9 mouse cellular contexts compared by ENCODE assay signal in the genomic region with DNA sequence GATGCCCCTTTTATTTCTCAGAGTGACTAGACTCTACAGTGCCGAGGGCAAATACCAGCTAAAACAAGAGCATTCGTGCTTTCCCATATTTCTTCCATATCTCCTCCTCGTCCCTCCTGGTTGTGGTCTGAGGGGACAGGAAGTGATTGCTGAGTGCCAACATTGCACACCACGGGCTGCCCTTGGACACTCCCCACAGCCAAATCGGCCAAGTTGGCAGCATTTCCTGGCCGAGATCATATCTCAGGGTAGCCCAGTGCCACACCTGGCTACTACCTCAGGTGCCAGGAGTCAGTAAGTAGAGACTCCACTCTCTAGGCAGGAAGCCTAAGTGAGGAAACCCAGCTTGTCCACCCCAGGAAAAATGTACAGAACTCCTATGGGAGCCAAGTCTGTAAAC. TPM values are rescaled to one million over a fixed set of nuclear protein-coding genes. Genes with fewer than 3 reads are reported as not detected.
A peak's percentile ranks its signal among the peaks of the same experiment; 100 is the strongest.
DNase-seq lines count a peak whose midpoint lies in the region; ATAC-seq and TF ChIP-seq lines count a peak whose summit lies in the region.
"Had no signal": no experiment of that assay in that cellular context is flagged by ENCODE, and none has a peak within 500 bp of the region (broad histone marks: within the 10 kb centered on the region; RNA-seq: fewer than 3 reads in every experiment).

No protein-coding gene starts in this region.

- 0 out of 2 replicates have a peak overlapping the region, but pooled peaks have one; percentile 25 for H3K4me2 ChIP-seq in heart, embryonic 13.5 days
- H3K4me2 ChIP-seq in heart, embryonic 11.5 days = no peak overlapping the region
- H3K4me2 ChIP-seq in lung, embryonic 14.5 days = no peak overlapping the region
- 0 out of 2 replicates have a peak overlapping the region, but pooled peaks have one; percentile 1 for H3K4me2 ChIP-seq in stomach, embryonic 15.5 days
- H3K4me2 ChIP-seq: limb, embryonic 12.5 days had no signal

- no peaks in the 10 kb centered on the region for H3K36me3 ChIP-seq in heart, embryonic 13.5 days
- no peaks in the 10 kb centered on the region for H3K36me3 ChIP-seq in heart, embryonic 11.5 days (ENCODE audit: control insufficient read depth, insufficient read depth, low read length)
- no peaks in the 10 kb centered on the region for H3K36me3 ChIP-seq in lung, embryonic 14.5 days (ENCODE audit: insufficient read depth)
- H3K36me3 ChIP-seq in stomach, embryonic 15.5 days = no peaks in the 10 kb centered on the region
- H3K36me3 ChIP-seq: limb, embryonic 12.5 days had no signal

- ATAC-seq in heart, embryonic 13.5 days (ENCODE audit: extremely low read depth, insufficient number of reproducible peaks, low FRiP score, low TSS enrichment) = no peak
- ATAC-seq in heart, embryonic 11.5 days (replicated peaks; ENCODE audit: insufficient number of reproducible peaks, low FRiP score, low TSS enrichment) = no peak
- ATAC-seq in lung, embryonic 14.5 days (ENCODE audit: insufficient read depth) = no peak
- ATAC-seq in stomach, embryonic 15.5 days (ENCODE audit: insufficient read depth, low FRiP score, low read depth) = no peak

- 0 out of 2 replicates have a peak, but pooled peaks cover 4% of the 10 kb centered on the region for H3K27me3 ChIP-seq in heart, embryonic 13.5 days (replicated peaks)
- H3K27me3 ChIP-seq in heart, embryonic 11.5 days (ENCODE audit: control insufficient read depth, insufficient read depth, low read length) = no peaks in the 10 kb centered on the region
- H3K27me3 ChIP-seq in lung, embryonic 14.5 days (ENCODE audit: insufficient read depth, low read length) = no peaks in the 10 kb centered on the region
- no peaks in the 10 kb centered on the region for H3K27me3 ChIP-seq in stomach, embryonic 15.5 days (replicated peaks)

- H3K4me3 ChIP-seq in heart, embryonic 13.5 days = no peak overlapping the region
- no peak overlapping the region for H3K4me3 ChIP-seq in heart, embryonic 11.5 days (ENCODE audit: low read depth, low read length)
- H3K4me3 ChIP-seq in lung, embryonic 14.5 days (ENCODE audit: low read depth, low read length) = no peak overlapping the region
- H3K4me3 ChIP-seq in gastrocnemius, adult 2 months = peak overlapping the region; percentile 60
- H3K4me3 ChIP-seq in stomach, embryonic 15.5 days (replicated peaks) = no peak overlapping the region
- H3K4me3 ChIP-seq: limb, embryonic 12.5 days had no signal

- H3K4me1 ChIP-seq in heart, embryonic 13.5 days = peaks cover 73% of the 10 kb centered on the region
- H3K4me1 ChIP-seq in heart, embryonic 11.5 days (ENCODE audit: control insufficient read depth, insufficient read depth, low read length) = peaks cover 43% of the 10 kb centered on the region
- no peaks in the 10 kb centered on the region for H3K4me1 ChIP-seq in lung, embryonic 14.5 days (ENCODE audit: insufficient read depth)
- peaks cover 22% of the 10 kb centered on the region for H3K4me1 ChIP-seq in stomach, embryonic 15.5 days

- intact Hi-C loops in gastrocnemius, adult 2 months (cut with DNase I) = no loop called here

- H3K9me3 ChIP-seq in heart, embryonic 13.5 days = no peaks in the 10 kb centered on the region
- no peaks in the 10 kb centered on the region for H3K9me3 ChIP-seq in heart, embryonic 11.5 days (replicated peaks; ENCODE audit: control insufficient read depth, low read length)
- no peaks in the 10 kb centered on the region for H3K9me3 ChIP-seq in lung, embryonic 14.5 days (ENCODE audit: low read depth, low read length)
- no peaks in the 10 kb centered on the region for H3K9me3 ChIP-seq in stomach, embryonic 15.5 days
- H3K9me3 ChIP-seq: limb, embryonic 12.5 days had no signal

- H3K9ac ChIP-seq in heart, embryonic 13.5 days = peak overlapping the region; percentile 37; the same call in 1 of the 2 replicates
- H3K9ac ChIP-seq in heart, embryonic 11.5 days (ENCODE audit: low read depth, low read length) = no peak overlapping the region
- no peak overlapping the region for H3K9ac ChIP-seq in lung, embryonic 14.5 days
- H3K9ac ChIP-seq in stomach, embryonic 15.5 days = no peak overlapping the region
- H3K9ac ChIP-seq: limb, embryonic 12.5 days had no signal

- peak overlapping the region; percentile 92 for H3K27ac ChIP-seq in heart, embryonic 13.5 days (replicated peaks)
- no peak overlapping the region for H3K27ac ChIP-seq in heart, embryonic 11.5 days (ENCODE audit: low read depth, low read length)
- peak overlapping the region; percentile 12; the same call in 1 of the 2 replicates for H3K27ac ChIP-seq in lung, embryonic 14.5 days (ENCODE audit: low read depth)
- H3K27ac ChIP-seq in gastrocnemius, adult 2 months = peak overlapping the region; percentile 91
- peak overlapping the region; percentile 64; the same call in 1 of the 2 replicates for H3K27ac ChIP-seq in stomach, embryonic 15.5 days
- H3K27ac ChIP-seq: limb, embryonic 12.5 days had no signal

- DNase-seq in lung, embryonic 14.5 days = no peak
- DNase-seq in lung, postnatal 14 days = no peak
- DNase-seq in gastrocnemius, adult 2 months = peak; percentile 80
- DNase-seq in yolk sac, embryonic 10.5 days (ENCODE audit: low spot score) = no peak
- DNase-seq: thymus, adult 18-20 months had no signal

- no peak for TF ChIP-seq CTCF in lung, embryonic 14.5 days (IDR thresholded peaks at IDR 0.05; ENCODE audit: low read depth)
- no peak for TF ChIP-seq CTCF in gastrocnemius, adult 2 months (IDR thresholded peaks at IDR 0.05)

- WGBS in heart, embryonic 13.5 days = 54% methylated on average over 6 of the region's 6 CpGs
- 60% methylated on average over 6 of the region's 6 CpGs for WGBS in heart, embryonic 11.5 days (ENCODE audit: insufficient replicate concordance)
- 40% methylated on average over 6 of the region's 6 CpGs for WGBS in lung, embryonic 14.5 days
- 63% methylated on average over 6 of the region's 6 CpGs for WGBS in stomach, embryonic 15.5 days

RNA-seq across cellular contexts. Expression of gene Tent4a, which starts 6.8 kb away (rescaled TPM):
- 2.7 and 3.2 TPM in 2 replicates for polyA plus RNA-seq in heart, embryonic 13.5 days (2015; fragmentation: Nextera tagmentation; extraction: Ambion mirVana)
- 4.7 and 5.1 TPM in 2 replicates for polyA plus RNA-seq in heart, embryonic 11.5 days (2014; fragmentation: Nextera tagmentation; extraction: Ambion mirVana)
- polyA plus RNA-seq in lung, embryonic 14.5 days (2014; fragmentation: Nextera tagmentation; extraction: Ambion mirVana) = 7.5 and 8.9 TPM in 2 replicates
- 1 to 10 TPM; 5.2 to 7.8 TPM for total RNA-seq in gastrocnemius, adult 2 months (2021)
- 5.1 and 5.6 TPM in 2 replicates for polyA plus RNA-seq in stomach, embryonic 15.5 days (2015; fragmentation: Nextera tagmentation; extraction: Ambion mirVana)

RNA-seq across cellular contexts. Expression of gene Nsun2, which starts 7.7 kb away (rescaled TPM):
- 65.9 and 69.9 TPM in 2 replicates for polyA plus RNA-seq in heart, embryonic 13.5 days (2015; fragmentation: Nextera tagmentation; extraction: Ambion mirVana)
- polyA plus RNA-seq in heart, embryonic 11.5 days (2014; fragmentation: Nextera tagmentation; extraction: Ambion mirVana) = 78.5 and 87.8 TPM in 2 replicates
- 130 TPM in 2 replicates for polyA plus RNA-seq in lung, embryonic 14.5 days (2014; fragmentation: Nextera tagmentation; extraction: Ambion mirVana)
- 10 to 100 TPM; 45.4 to 51.9 TPM for total RNA-seq in gastrocnemius, adult 2 months (2021)
- polyA plus RNA-seq in stomach, embryonic 15.5 days (2015; fragmentation: Nextera tagmentation; extraction: Ambion mirVana) = 117 and 120 TPM in 2 replicates

Comparison
In these comparisons a context has a peak if more than half of its experiments do, and no peak if none do; other contexts are left out.
1. H3K4me2 ChIP-seq: peak in heart, embryonic 13.5 days (single experiment) and stomach, embryonic 15.5 days (single experiment); none in heart, embryonic 11.5 days (single experiment) and lung, embryonic 14.5 days (single experiment).